Mouse (Mus musculus): ENCODE data around the gene Ldlrad3. TPM values are rescaled to one million over a fixed set of nuclear protein-coding genes. Genes with fewer than 3 reads are reported as not detected.

The Ldlrad3 gene
- polyA plus RNA-seq, 1 experiment from 2014 or later: 14.6 TPM

DNA sequence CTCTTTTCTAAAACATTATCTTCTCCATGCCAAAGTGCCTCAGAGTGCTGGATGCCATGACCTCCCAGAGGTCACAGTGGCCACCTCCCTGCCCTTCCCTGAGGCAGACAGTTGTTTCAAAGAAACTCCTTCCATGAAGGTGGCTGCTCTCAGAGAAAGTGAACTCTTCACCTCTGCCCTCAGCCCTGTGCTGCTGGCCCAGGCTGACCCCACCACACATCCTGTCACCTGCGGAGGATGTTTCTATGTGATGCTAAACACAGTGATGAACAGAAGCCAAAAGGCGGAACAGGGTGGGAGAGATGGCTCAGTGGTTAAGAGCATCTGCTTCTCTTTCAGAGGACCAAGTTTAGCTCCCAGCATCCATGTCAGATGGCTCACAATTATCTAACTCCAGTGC, 75.9 kb downstream of the Ldlrad3 start:
- no peak overlapping the region for H3K9ac ChIP-seq (replicated peaks; ENCODE audit: low read depth)

GRCm38 (mm10) chr2:102107280-102107679, 78.9 kb downstream of the Ldlrad3 start:
- no peaks in the 10 kb centered on the region for H3K27me3 ChIP-seq (replicated peaks; ENCODE audit: insufficient read depth, low read length)
- H3K27ac ChIP-seq (ENCODE audit: low read length): 0 out of 2 replicates have a peak overlapping the region, but pooled peaks have one; percentile 15
- H3K36me3 ChIP-seq (ENCODE audit: insufficient read depth, low read length): no peaks in the 10 kb centered on the region
- H3K4me2 ChIP-seq (replicated peaks; ENCODE audit: low read depth, low read length): no peak overlapping the region
- DNase-seq (ENCODE audit: low spot score): peak; percentile 85
- H3K9ac ChIP-seq (replicated peaks; ENCODE audit: low read depth): no peak overlapping the region
- TF ChIP-seq EP300 (IDR thresholded peaks at IDR 0.05) (no peak), CTCF (IDR thresholded peaks at IDR 0.05) (peak; percentile 64)
- ATAC-seq: no peak
- 66% methylated on average over 6 of the region's 6 CpGs for WGBS
- no peak overlapping the region for H3K4me3 ChIP-seq (ENCODE audit: low read depth, low read length)
- H3K4me1 ChIP-seq (ENCODE audit: insufficient read depth, low read depth, low read length): peaks cover 11% of the 10 kb centered on the region
- H3K9me3 ChIP-seq (ENCODE audit: low read length): no peaks in the 10 kb centered on the region

More for the DNA sequence above, 75.9 kb downstream of the Ldlrad3 start:
- WGBS: 88% methylated on average over 2 of the region's 2 CpGs
- Histone ChIP-seq H3K9me3 (ENCODE audit: low read length) (no peaks in the 10 kb centered on the region), H3K4me1 (ENCODE audit: insufficient read depth, low read depth, low read length) (peaks cover 11% of the 10 kb centered on the region), H3K4me3 (ENCODE audit: low read depth, low read length) (no peak overlapping the region), H3K27me3 (replicated peaks; ENCODE audit: insufficient read depth, low read length) (no peaks in the 10 kb centered on the region), H3K36me3 (ENCODE audit: insufficient read depth, low read length) (no peaks in the 10 kb centered on the region), H3K4me2 (replicated peaks; ENCODE audit: low read depth, low read length) (no peak overlapping the region), H3K27ac (ENCODE audit: low read length) (no peak overlapping the region)
- TF ChIP-seq CTCF (IDR thresholded peaks at IDR 0.05) (no peak), EP300 (IDR thresholded peaks at IDR 0.05) (no peak)
- no peak for ATAC-seq
- no peak for DNase-seq (ENCODE audit: low spot score)

GRCm38 (mm10) chr2:102106728-102107127, 79.5 kb downstream of the Ldlrad3 start:
- 0 out of 2 replicates have a peak overlapping the region, but pooled peaks have one; percentile 69 for H3K27ac ChIP-seq (ENCODE audit: low read length)

GRCm38 (mm10) chr2:102105454-102105853, 80.7 kb downstream of the Ldlrad3 start:
- ATAC-seq (peak; percentile 92), DNase-seq (ENCODE audit: low spot score) (peak; percentile 83)
- Histone ChIP-seq H3K27me3 (replicated peaks; ENCODE audit: insufficient read depth, low read length) (no peaks in the 10 kb centered on the region), H3K4me3 (ENCODE audit: low read depth, low read length) (no peak overlapping the region), H3K4me1 (ENCODE audit: insufficient read depth, low read depth, low read length) (peaks cover 15% of the 10 kb centered on the region), H3K9me3 (ENCODE audit: low read length) (no peaks in the 10 kb centered on the region), H3K9ac (replicated peaks; ENCODE audit: low read depth) (no peak overlapping the region), H3K4me2 (replicated peaks; ENCODE audit: low read depth, low read length) (no peak overlapping the region), H3K27ac (ENCODE audit: low read length) (peak overlapping the region; percentile 82), H3K36me3 (ENCODE audit: insufficient read depth, low read length) (no peaks in the 10 kb centered on the region)
- WGBS: 73% methylated on average over 2 of the region's 2 CpGs
- TF ChIP-seq CTCF (IDR thresholded peaks at IDR 0.05): no peak
- TF ChIP-seq EP300 (IDR thresholded peaks at IDR 0.05): peak; percentile 83

More at GRCm38 (mm10) chr2:102106728-102107127, 79.5 kb downstream of the Ldlrad3 start:
- DNase-seq (ENCODE audit: low spot score): no peak
- ATAC-seq: no peak
- Histone ChIP-seq H3K4me1 (ENCODE audit: insufficient read depth, low read depth, low read length) (peaks cover 15% of the 10 kb centered on the region), H3K4me2 (replicated peaks; ENCODE audit: low read depth, low read length) (no peak overlapping the region), H3K9ac (replicated peaks; ENCODE audit: low read depth) (no peak overlapping the region), H3K9me3 (ENCODE audit: low read length) (no peaks in the 10 kb centered on the region), H3K27me3 (replicated peaks; ENCODE audit: insufficient read depth, low read length) (no peaks in the 10 kb centered on the region), H3K36me3 (ENCODE audit: insufficient read depth, low read length) (no peaks in the 10 kb centered on the region), H3K4me3 (ENCODE audit: low read depth, low read length) (no peak overlapping the region)
- 93% methylated on average over 6 of the region's 6 CpGs for WGBS
- TF ChIP-seq CTCF (IDR thresholded peaks at IDR 0.05): no peak
- no peak for TF ChIP-seq EP300 (IDR thresholded peaks at IDR 0.05)

- no peaks in the 10 kb centered on the region for H3K36me3 ChIP-seq (ENCODE audit: insufficient read depth, low read length)
- H3K9ac ChIP-seq (replicated peaks; ENCODE audit: low read depth): no peak overlapping the region
- DNase-seq (ENCODE audit: low spot score) (no peak), ATAC-seq (no peak)
- TF ChIP-seq EP300 (IDR thresholded peaks at IDR 0.05) (no peak), CTCF (IDR thresholded peaks at IDR 0.05) (no peak)
- H3K4me1 ChIP-seq (ENCODE audit: insufficient read depth, low read depth, low read length): peaks cover 15% of the 10 kb centered on the region
- WGBS: 67% methylated on average over 12 of the region's 12 CpGs
- H3K27me3 ChIP-seq (replicated peaks; ENCODE audit: insufficient read depth, low read length): no peaks in the 10 kb centered on the region
- H3K9me3 ChIP-seq (ENCODE audit: low read length): no peaks in the 10 kb centered on the region
- H3K27ac ChIP-seq (ENCODE audit: low read length): peak overlapping the region; percentile 82
- H3K4me3 ChIP-seq (ENCODE audit: low read depth, low read length): no peak overlapping the region
- H3K4me2 ChIP-seq (replicated peaks; ENCODE audit: low read depth, low read length): no peak overlapping the region
Observed at GRCm38 (mm10) chr2:102103955-102104354, 82.2 kb downstream of the Ldlrad3 start.

- Histone ChIP-seq H3K4me2 (replicated peaks; ENCODE audit: low read depth, low read length) (no peak overlapping the region), H3K9me3 (ENCODE audit: low read length) (no peaks in the 10 kb centered on the region), H3K4me3 (ENCODE audit: low read depth, low read length) (no peak overlapping the region), H3K9ac (replicated peaks; ENCODE audit: low read depth) (no peak overlapping the region), H3K27me3 (replicated peaks; ENCODE audit: insufficient read depth, low read length) (no peaks in the 10 kb centered on the region), H3K36me3 (ENCODE audit: insufficient read depth, low read length) (no peaks in the 10 kb centered on the region), H3K4me1 (ENCODE audit: insufficient read depth, low read depth, low read length) (peaks cover 4% of the 10 kb centered on the region; the same call in 1 of the 2 replicates), H3K27ac (ENCODE audit: low read length) (peak overlapping the region; percentile 76; the same call in 1 of the 2 replicates)
- WGBS: 47% methylated on average over 4 of the region's 4 CpGs
- no peak for TF ChIP-seq EP300 (IDR thresholded peaks at IDR 0.05)
- no peak for TF ChIP-seq CTCF (IDR thresholded peaks at IDR 0.05)
- no peak for ATAC-seq
- no peak for DNase-seq (ENCODE audit: low spot score)
Observed at GRCm38 (mm10) chr2:102100490-102100889, 85.7 kb downstream of the Ldlrad3 start.
